Mouse (Mus musculus) midbrain, embryonic 15.5 days (tissue): ENCODE data around the gene Anxa6. TPM values are rescaled to one million over a fixed set of nuclear protein-coding genes. Genes with fewer than 3 reads are reported as not detected.

Experiments
- ATAC-seq: fragments of 200-750 bp; cut with Nextera tagmentation; replicated peaks from 2 replicates; pipeline ENCODE4 v1.8.0; 2017; ENCODE audit warnings: moderate TSS enrichment
- H3K27ac ChIP-seq: fragments of 300-500 bp; sonication (generic); 2 replicates; pipeline ENCODE4 v1.5.1; 2015; ENCODE audit warnings: mild to moderate bottlenecking, inconsistent platforms
- H3K27me3 ChIP-seq: fragments of 300-500 bp; sonication (generic); replicated peaks from 2 replicates; pipeline ENCODE4 v1.6.1; 2015; ENCODE audit warnings: inconsistent platforms
- H3K36me3 ChIP-seq: fragments of 300-500 bp; sonication (generic); replicated peaks from 2 replicates; pipeline ENCODE4 v1.6.1; 2015; ENCODE audit warnings: inconsistent platforms
- H3K4me1 ChIP-seq: fragments of 300-500 bp; sonication (generic); 2 replicates; pipeline ENCODE4 v1.6.1; 2015; ENCODE audit warnings: inconsistent platforms
- H3K4me2 ChIP-seq: fragments of 300-500 bp; sonication (generic); 2 replicates; pipeline ENCODE4 v1.6.1; 2015; ENCODE audit warnings: inconsistent platforms, mild to moderate bottlenecking, moderate library complexity
- H3K4me3 ChIP-seq: fragments of 300-500 bp; sonication (generic); 2 replicates; pipeline ENCODE4 v1.5.1; 2015; ENCODE audit warnings: mild to moderate bottlenecking, inconsistent platforms
- H3K9ac ChIP-seq: fragments of 300-500 bp; sonication (generic); 2 replicates; pipeline ENCODE4 v1.6.1; 2015; ENCODE audit warnings: mild to moderate bottlenecking, inconsistent platforms
- H3K9me3 ChIP-seq: fragments of 300-500 bp; sonication (generic); 2 replicates; pipeline ENCODE4 v1.6.1; 2016; ENCODE audit warnings: inconsistent platforms
- WGBS: fragments of 180-500 bp; shearing (Covaris S2); methylation state at CpG from one replicate; pipeline ENCODE4 v1.1.7; 2015; ENCODE audit warnings: mixed read lengths; 5-methylcytosine and 5-hydroxymethylcytosine counted together
- polyA plus RNA-seq: library from polyadenylated mRNA; unstranded; fragments of >200 nt; fragmentation: Nextera tagmentation; extraction: Ambion mirVana; gene quantifications from 2 replicates; pipeline ENCODE4 v1.2.1, GENCODE M21; 2015

Gene Anxa6
- polyA plus RNA-seq, 1 experiment from 2014 or later, result 42.2 TPM

DNA sequence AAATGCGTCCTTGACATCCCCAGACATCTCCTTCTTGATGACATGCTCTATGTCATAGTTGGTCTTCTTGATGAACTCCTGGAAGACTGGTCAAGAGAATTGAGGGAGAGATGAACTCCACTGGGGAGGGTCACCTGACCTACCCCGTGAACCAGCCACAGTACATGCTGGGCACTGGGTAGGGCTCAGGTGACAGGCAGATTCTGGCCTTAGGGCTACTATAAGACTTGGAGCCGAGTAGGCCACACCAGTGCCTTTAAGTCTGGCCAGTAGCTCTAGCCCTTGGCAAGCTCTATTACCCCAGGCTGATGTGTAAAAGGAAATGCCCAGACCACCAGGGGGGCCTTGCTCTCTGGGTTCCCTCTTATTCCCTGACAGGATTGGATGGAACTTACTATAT, 48.2 kb downstream of the Anxa6 start:
- Histone ChIP-seq H3K4me3 (no peak overlapping the region), H3K27ac (no peak overlapping the region), H3K36me3 (no peaks in the 10 kb centered on the region), H3K4me1 (no peaks in the 10 kb centered on the region), H3K9me3 (no peaks in the 10 kb centered on the region), H3K4me2 (no peak overlapping the region), H3K9ac (no peak overlapping the region), H3K27me3 (no peaks in the 10 kb centered on the region)
- 84% methylated on average over 3 of the region's 3 CpGs for WGBS
- no peak for ATAC-seq

DNA sequence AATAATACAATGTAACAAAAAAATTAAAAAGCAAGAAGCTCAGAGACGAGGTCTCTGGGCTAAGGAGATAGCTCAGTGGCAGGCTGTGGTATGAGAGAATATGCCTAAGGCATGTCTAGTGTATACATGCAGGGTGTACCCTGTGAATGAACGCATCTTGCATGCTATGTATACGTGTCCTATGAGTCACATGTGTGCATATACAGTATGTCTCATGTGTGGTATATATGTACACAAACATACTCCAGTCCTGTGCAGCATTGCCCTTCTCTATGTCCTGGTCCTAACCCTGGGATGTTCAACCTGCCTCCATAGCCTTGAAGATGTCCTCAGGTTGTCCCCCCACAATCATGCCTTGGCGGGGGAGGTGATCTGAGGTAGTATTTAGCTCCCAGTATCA, 48.7 kb downstream of the Anxa6 start:
- H3K4me1 ChIP-seq, result no peaks in the 10 kb centered on the region
- no peak overlapping the region for H3K9ac ChIP-seq
- no peak for ATAC-seq
- WGBS, result 63% methylated on average over 4 of the region's 4 CpGs
- H3K27me3 ChIP-seq, result no peaks in the 10 kb centered on the region
- H3K27ac ChIP-seq, result no peak overlapping the region
- no peaks in the 10 kb centered on the region for H3K9me3 ChIP-seq
- no peak overlapping the region for H3K4me3 ChIP-seq
- H3K36me3 ChIP-seq, result no peaks in the 10 kb centered on the region
- H3K4me2 ChIP-seq, result no peak overlapping the region

DNA sequence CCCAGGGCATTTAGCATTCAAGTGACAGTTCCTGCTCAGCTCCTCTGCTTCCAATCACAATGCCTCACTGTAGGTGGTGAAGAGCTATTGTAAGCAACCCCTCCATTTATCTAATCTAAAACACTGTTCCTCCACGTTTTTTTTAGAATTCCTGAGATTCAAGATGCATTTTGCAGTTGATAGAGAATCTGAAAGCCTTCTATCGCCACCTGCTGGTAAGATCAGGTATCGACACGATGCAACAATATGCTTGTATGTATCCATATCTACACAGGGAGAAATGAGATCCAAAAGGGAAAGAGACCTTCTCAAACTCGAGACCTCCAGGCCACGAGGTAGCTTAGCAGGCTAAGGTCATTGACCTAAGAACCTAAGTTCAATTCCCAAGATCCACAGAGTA, 49.2 kb downstream of the Anxa6 start:
- H3K9ac ChIP-seq, result no peak overlapping the region
- no peaks in the 10 kb centered on the region for H3K27me3 ChIP-seq
- no peak overlapping the region for H3K4me3 ChIP-seq
- 1% methylated on average over 6 of the region's 6 CpGs for WGBS
- no peak overlapping the region for H3K27ac ChIP-seq
- H3K9me3 ChIP-seq, result no peaks in the 10 kb centered on the region
- no peak for ATAC-seq
- H3K4me1 ChIP-seq, result no peaks in the 10 kb centered on the region
- no peak overlapping the region for H3K4me2 ChIP-seq
- H3K36me3 ChIP-seq, result no peaks in the 10 kb centered on the region

DNA sequence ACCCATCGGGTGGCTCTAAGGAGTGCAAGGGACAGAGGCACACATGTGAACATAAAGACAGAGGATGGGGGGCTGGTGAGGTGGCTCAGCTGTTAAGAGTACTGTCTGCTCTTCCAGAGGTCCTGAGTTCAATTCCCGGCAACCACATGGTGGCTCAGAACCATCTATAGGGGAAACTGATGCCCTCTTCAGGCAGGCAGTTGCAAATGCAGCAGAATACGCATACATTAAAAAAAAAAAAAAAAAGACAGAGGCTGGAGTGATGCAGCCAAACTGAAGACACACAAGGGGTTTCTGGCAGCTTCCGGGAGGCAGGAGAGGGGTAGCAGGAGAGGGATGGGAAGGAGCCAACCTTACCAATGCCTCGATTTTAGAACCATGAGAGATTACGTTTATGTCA, 50.7 kb downstream of the Anxa6 start:
- ATAC-seq, result no peak
- Histone ChIP-seq H3K4me2 (no peak overlapping the region), H3K36me3 (no peaks in the 10 kb centered on the region), H3K9ac (no peak overlapping the region), H3K9me3 (no peaks in the 10 kb centered on the region), H3K27ac (no peak overlapping the region), H3K4me3 (no peak overlapping the region), H3K27me3 (no peaks in the 10 kb centered on the region), H3K4me1 (no peaks in the 10 kb centered on the region)
- 82% methylated on average over 6 of the region's 6 CpGs for WGBS

DNA sequence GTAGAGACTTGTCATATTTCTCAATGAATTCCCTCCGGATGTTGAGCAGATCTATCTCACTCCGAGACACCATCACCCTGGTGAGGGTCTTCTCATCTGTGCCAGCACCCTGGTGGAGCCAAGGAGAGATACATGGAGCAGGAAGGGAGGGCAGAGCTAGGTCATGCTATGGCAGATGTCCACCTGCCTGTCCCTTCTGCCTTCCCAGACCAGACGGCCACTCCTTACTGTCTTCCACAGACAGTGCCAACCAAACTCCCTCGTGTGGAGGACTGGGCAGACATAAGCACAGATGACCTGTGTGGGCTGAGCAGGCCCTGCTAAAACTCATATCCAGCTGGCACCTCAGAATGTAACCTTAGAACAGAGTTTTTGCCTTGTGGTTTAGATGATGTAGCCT, 51.6 kb downstream of the Anxa6 start:
- Histone ChIP-seq H3K9ac (no peak overlapping the region), H3K27me3 (no peaks in the 10 kb centered on the region), H3K4me1 (no peaks in the 10 kb centered on the region), H3K36me3 (no peaks in the 10 kb centered on the region), H3K4me2 (no peak overlapping the region), H3K4me3 (no peak overlapping the region), H3K27ac (no peak overlapping the region), H3K9me3 (no peaks in the 10 kb centered on the region)
- 91% methylated on average over 4 of the region's 4 CpGs for WGBS
- ATAC-seq, result no peak

DNA sequence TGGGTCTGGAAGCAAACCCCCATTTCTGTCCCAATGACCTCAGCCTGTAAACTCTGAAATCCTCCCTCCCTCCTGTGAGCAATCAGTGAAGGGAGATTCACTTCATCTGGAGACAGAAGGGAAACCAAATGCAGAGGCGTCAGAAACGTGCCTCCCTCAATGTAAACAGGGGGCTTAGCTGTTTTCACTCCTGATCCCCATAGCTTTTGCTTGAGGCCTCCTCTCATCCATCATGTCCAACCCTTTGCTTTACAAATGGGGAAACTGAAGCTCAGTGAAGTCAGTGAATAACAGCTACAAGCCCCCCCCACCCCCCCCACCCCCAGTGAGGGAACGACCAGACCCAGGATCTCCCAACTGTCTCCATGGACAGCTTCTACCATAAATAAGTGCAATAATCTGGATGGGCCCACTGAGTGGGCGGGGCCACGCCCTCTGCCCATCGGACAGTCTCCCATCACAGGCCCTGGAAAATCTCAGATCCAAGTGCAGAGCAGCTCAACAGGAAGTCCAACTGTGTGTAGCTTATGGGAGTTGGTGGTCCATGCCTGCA, 55.8 kb downstream of the Anxa6 start:
- no peak overlapping the region for H3K27ac ChIP-seq
- ATAC-seq, result no peak
- 76% methylated on average over 6 of the region's 6 CpGs for WGBS
- no peaks in the 10 kb centered on the region for H3K4me1 ChIP-seq
- H3K4me2 ChIP-seq, result no peak overlapping the region
- H3K36me3 ChIP-seq, result no peaks in the 10 kb centered on the region
- no peaks in the 10 kb centered on the region for H3K9me3 ChIP-seq
- H3K4me3 ChIP-seq, result no peak overlapping the region
- no peaks in the 10 kb centered on the region for H3K27me3 ChIP-seq
- H3K9ac ChIP-seq, result no peak overlapping the region

DNA sequence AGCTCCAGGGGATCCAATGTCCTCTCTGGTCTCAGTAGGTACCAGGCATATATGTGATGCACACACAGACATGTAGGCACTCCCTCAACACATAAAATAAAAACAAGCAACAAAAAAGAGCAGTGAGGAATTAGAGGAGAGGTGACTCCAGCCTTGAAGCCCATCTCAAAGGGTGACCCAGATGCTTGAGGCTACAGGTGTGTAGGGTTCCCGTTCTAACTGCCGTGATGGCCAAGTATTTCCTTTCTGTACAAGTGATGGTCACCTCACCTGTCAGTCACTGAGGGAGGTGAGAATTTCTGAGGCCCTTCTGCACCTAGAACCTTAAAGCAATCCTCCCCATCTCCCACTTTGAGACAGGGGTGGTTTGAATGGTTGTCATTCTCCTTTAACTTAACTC, 56.9 kb downstream of the Anxa6 start:
- H3K4me2 ChIP-seq, result no peak overlapping the region
- no peaks in the 10 kb centered on the region for H3K27me3 ChIP-seq
- WGBS, result 97% methylated on average over 2 of the region's 2 CpGs

DNA sequence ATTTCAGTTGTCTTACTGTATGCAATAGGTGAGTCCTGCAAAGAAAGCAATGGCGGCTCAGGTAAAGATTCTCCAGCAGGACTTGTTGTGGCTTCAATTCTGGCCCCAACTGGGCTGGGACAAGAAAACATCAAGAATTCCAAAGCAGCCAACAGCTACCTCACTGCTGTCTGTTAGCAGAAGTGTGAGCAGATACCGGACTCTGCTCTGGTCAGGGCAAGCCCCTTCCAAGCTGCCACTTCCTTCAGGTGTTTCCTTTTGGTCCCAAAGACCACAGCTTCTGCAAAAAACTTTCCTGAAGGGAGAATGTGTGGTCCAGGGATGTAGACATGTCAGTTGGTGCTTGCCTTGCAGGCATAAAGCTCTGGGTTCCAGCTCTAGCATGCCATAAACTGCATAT, 57.5 kb downstream of the Anxa6 start:
- no peaks in the 10 kb centered on the region for H3K4me1 ChIP-seq
- WGBS, result 92% methylated on average over 2 of the region's 2 CpGs

More for the DNA sequence above, 56.9 kb downstream of the Anxa6 start:
- Histone ChIP-seq H3K4me1 (no peaks in the 10 kb centered on the region), H3K4me3 (no peak overlapping the region), H3K27ac (no peak overlapping the region), H3K9me3 (no peaks in the 10 kb centered on the region), H3K9ac (no peak overlapping the region), H3K36me3 (no peaks in the 10 kb centered on the region)
- ATAC-seq, result no peak

DNA sequence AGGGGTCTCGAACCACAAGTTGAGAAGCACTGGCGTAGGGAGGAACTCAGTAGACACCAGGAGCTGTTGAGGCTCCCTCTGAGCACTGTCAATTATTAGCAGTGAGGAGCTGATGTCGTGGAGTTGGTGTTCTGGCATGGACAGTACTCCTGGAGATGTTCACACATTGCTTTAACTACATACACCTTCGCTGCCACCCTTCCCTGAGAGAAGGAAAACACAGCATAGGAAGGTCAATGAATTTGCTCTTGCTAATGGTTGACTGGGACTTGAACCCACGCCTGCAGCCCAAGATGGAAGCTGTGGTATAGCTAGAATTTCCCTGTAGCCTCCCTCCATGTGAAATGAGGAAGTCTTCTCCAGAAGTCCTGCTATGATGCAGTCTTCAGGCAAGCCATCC, 57.9 kb downstream of the Anxa6 start:
- no peaks in the 10 kb centered on the region for H3K9me3 ChIP-seq
- H3K9ac ChIP-seq, result no peak overlapping the region
- no peak overlapping the region for H3K4me3 ChIP-seq
- H3K4me1 ChIP-seq, result no peaks in the 10 kb centered on the region
- no peaks in the 10 kb centered on the region for H3K27me3 ChIP-seq
- no peak for ATAC-seq
- no peak overlapping the region for H3K4me2 ChIP-seq
- 85% methylated on average over 5 of the region's 5 CpGs for WGBS
- H3K36me3 ChIP-seq, result no peaks in the 10 kb centered on the region
- H3K27ac ChIP-seq, result no peak overlapping the region

More for the DNA sequence above, 57.5 kb downstream of the Anxa6 start:
- Histone ChIP-seq H3K4me2 (no peak overlapping the region), H3K4me3 (no peak overlapping the region), H3K9ac (no peak overlapping the region), H3K36me3 (no peaks in the 10 kb centered on the region), H3K9me3 (no peaks in the 10 kb centered on the region), H3K27ac (no peak overlapping the region), H3K27me3 (no peaks in the 10 kb centered on the region)
- ATAC-seq, result no peak

DNA sequence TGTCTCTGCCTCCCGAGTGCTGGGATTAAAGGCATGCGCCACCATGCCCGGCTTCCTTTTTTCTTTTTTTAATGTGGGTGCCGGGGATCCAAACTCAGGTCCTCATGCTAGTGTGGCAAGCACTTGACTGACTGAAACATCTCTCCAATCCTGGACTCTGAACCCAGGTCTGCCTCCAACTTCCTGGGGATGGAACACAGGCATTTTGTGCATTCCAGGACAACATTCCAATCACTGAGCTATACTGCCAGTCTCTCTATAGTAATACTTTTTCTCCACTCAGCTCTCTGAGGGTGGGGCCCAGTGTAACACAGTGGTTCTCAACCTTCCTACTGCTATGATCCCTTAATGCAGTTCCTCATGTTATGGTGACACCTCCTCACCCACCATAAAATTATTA, 58.6 kb downstream of the Anxa6 start:
- 87% methylated on average over 4 of the region's 4 CpGs for WGBS
- Histone ChIP-seq H3K27me3 (no peaks in the 10 kb centered on the region), H3K4me2 (no peak overlapping the region), H3K4me1 (no peaks in the 10 kb centered on the region), H3K4me3 (no peak overlapping the region), H3K9me3 (no peaks in the 10 kb centered on the region), H3K36me3 (no peaks in the 10 kb centered on the region), H3K9ac (no peak overlapping the region), H3K27ac (no peak overlapping the region)
- ATAC-seq, result no peak

DNA sequence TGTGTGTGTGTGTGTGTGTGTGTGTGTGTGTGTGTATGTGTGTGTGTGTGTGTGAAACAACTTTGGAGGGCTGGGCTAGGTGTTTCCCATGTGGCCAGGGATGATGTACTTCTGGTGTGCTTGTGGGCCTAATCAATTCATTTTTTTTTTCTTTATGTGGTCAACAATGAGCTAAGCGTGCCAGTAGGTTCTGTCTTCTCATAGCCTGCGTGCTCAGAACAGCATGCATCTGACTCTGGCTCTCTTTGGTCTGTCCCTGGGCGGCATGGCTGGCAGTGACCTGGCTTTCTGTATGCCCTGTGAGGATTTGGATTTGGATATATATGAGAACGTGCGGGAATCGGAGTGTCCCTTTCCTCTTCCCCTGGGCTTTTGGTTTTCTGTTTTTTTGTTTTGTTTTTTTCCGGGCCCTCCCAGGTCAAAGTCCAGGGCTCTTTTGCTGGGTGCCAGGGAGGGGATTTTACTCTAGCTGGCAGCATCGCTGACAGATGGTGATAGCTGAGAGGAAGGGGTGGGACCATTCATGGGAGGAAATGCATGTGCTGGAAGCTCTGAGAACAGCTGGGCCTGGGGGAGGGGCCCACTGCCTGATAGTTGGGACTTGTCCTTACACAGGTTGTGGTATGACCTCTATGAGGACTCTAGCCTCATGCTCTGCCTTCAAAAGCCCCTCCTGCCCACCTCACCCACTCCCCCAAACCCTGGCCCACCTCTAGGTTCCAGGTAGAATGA, 59.6 kb downstream of the Anxa6 start:
- 0 out of 2 replicates have a peak, but pooled peaks have one; percentile 24 for ATAC-seq
- H3K4me2 ChIP-seq, result no peak overlapping the region
- H3K27me3 ChIP-seq, result no peaks in the 10 kb centered on the region
- WGBS, result 45% methylated on average over 8 of the region's 8 CpGs
- no peaks in the 10 kb centered on the region for H3K4me1 ChIP-seq
- H3K36me3 ChIP-seq, result no peaks in the 10 kb centered on the region
- no peak overlapping the region for H3K4me3 ChIP-seq
- no peaks in the 10 kb centered on the region for H3K9me3 ChIP-seq
- no peak overlapping the region for H3K27ac ChIP-seq
- H3K9ac ChIP-seq, result no peak overlapping the region

DNA sequence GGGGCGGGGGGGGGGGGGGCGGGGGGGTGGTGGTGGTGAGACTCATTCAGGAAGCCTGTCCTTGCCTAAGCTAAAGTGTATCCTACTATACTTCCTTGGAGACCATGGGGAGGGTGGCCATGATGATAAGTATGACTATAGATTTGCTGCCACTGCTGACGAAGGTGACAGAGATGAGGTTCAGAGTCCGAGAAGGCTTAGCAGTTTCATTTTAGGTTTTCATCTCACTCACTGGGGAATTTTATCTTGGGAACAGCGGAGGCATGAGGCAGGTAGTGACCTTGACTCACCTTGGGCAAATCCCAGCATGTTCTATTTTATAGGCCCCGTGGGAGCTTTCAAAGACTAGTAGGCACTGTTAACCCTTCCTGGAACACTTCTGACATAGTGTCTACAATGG, 60.5 kb downstream of the Anxa6 start:
- 84% methylated on average over 4 of the region's 6 CpGs for WGBS
- no peak for ATAC-seq
- H3K4me3 ChIP-seq, result no peak overlapping the region
- no peak overlapping the region for H3K4me2 ChIP-seq
- H3K9me3 ChIP-seq, result no peaks in the 10 kb centered on the region
- no peak overlapping the region for H3K9ac ChIP-seq
- H3K27ac ChIP-seq, result no peak overlapping the region
- no peaks in the 10 kb centered on the region for H3K36me3 ChIP-seq
- H3K4me1 ChIP-seq, result no peaks in the 10 kb centered on the region
- H3K27me3 ChIP-seq, result no peaks in the 10 kb centered on the region

DNA sequence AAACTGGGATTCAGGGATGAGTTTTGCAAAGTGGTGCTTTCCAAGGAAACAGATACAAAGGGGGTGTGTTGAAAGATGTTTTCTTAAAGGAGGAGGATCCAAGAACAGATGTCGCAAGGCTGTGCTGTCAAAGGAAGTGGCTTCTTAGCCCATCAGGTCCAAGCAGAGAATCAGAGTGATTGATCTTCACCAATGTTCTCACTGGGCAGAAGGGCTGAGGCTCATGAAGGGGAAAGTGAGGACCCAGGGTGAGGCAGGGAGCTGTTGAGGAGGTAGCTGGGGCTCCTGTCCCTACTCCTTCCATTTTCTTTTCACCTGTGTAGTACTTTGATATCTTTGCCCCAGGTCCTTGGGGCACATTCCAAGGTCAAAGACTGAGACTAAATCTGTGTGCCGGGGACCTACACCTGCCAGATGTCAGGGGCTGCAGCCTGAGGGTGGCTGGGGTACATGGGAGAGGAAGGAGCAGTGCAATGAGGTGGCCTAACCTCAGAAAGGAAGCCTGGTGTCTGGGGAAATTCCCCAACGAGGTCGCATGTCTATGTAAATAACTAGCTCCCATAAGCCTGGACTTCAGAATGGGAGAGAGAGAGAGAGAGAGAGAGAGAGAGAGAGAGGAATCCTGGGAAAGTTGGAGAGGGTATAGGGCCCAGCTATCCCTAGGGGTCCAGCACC, 61.1 kb downstream of the Anxa6 start:
- 69% methylated on average over 4 of the region's 4 CpGs for WGBS
- Histone ChIP-seq H3K27me3 (no peaks in the 10 kb centered on the region), H3K9me3 (no peaks in the 10 kb centered on the region), H3K9ac (no peak overlapping the region), H3K36me3 (no peaks in the 10 kb centered on the region), H3K4me3 (no peak overlapping the region), H3K4me2 (no peak overlapping the region), H3K27ac (no peak overlapping the region), H3K4me1 (no peaks in the 10 kb centered on the region)
- no peak for ATAC-seq
